Mouse (Mus musculus) monocyte, adult 2 months (primary cell): ENCODE measurements around the gene Bloc1s3.
A peak's percentile ranks its signal among the peaks of the same experiment; 100 is the strongest.

Experiments
- DNase-seq, 2 experiments: peaks; one replicate each; pipeline ENCODE4 v3.0.0; 2022; ENCODE audit warnings: low spot score in 2 of 2, low read depth in 1 of 2

Gene Bloc1s3

GRCm38 (mm10) chr7:19508150-19508923, at the start of gene Bloc1s3, which contains the start of gene Trappc6a:
Gene Bloc1s3 (minus strand): TSS chr7:19508367.
Gene Trappc6a (plus strand): TSS chr7:19508395.
- DNase-seq = peak; percentile 58 to 79

GRCm38 (mm10) chr7:19557086-19557485, 48.9 kb upstream of the Bloc1s3 start:
- DNase-seq = no peak

- no peak for DNase-seq
Observed at GRCm38 (mm10) chr7:19554168-19554567, 46.0 kb upstream of the Bloc1s3 start.

GRCm38 (mm10) chr7:19552443-19552842, 44.3 kb upstream of the Bloc1s3 start:
- DNase-seq = no peak

- no peak for DNase-seq
Observed at GRCm38 (mm10) chr7:19551634-19552033, 43.5 kb upstream of the Bloc1s3 start.

- DNase-seq = no peak
Observed at GRCm38 (mm10) chr7:19549394-19549793, 41.2 kb upstream of the Bloc1s3 start.

- DNase-seq = no peak
Observed at GRCm38 (mm10) chr7:19547344-19547969, 39.3 kb upstream of the Bloc1s3 start.

- no peak for DNase-seq
Observed at GRCm38 (mm10) chr7:19546007-19546406, 37.8 kb upstream of the Bloc1s3 start.

- DNase-seq = no peak
Observed at GRCm38 (mm10) chr7:19543584-19543983, 35.4 kb upstream of the Bloc1s3 start.

- no peak for DNase-seq
Observed at GRCm38 (mm10) chr7:19542155-19542691, 34.1 kb upstream of the Bloc1s3 start.

GRCm38 (mm10) chr7:19541681-19542154, 33.6 kb upstream of the Bloc1s3 start:
- DNase-seq = no peak

GRCm38 (mm10) chr7:19540771-19541566, 32.8 kb upstream of the Bloc1s3 start:
- no peak for DNase-seq

GRCm38 (mm10) chr7:19534676-19535075, 26.5 kb upstream of the Bloc1s3 start:
- DNase-seq = no peak

GRCm38 (mm10) chr7:19532240-19532639, 24.1 kb upstream of the Bloc1s3 start:
- DNase-seq = no peak

GRCm38 (mm10) chr7:19531077-19531476, 22.9 kb upstream of the Bloc1s3 start:
- no peak for DNase-seq

- DNase-seq = no peak
Observed at GRCm38 (mm10) chr7:19525105-19525481, 16.9 kb upstream of the Bloc1s3 start.

- DNase-seq = no peak
Observed at GRCm38 (mm10) chr7:19524420-19525104, 16.4 kb upstream of the Bloc1s3 start.

- no peak for DNase-seq
Observed at GRCm38 (mm10) chr7:19523757-19524419, 15.7 kb upstream of the Bloc1s3 start.

- DNase-seq = no peak
Observed at GRCm38 (mm10) chr7:19523017-19523756, 15.0 kb upstream of the Bloc1s3 start.

GRCm38 (mm10) chr7:19520032-19520431, 11.9 kb upstream of the Bloc1s3 start:
- no peak for DNase-seq
